Mouse (Mus musculus) hindbrain, embryonic 11.5 days (tissue): ENCODE results near the gene Ets1. TPM values are rescaled to one million over a fixed set of nuclear protein-coding genes. Genes with fewer than 3 reads are reported as not detected.

Experiments
- ATAC-seq: fragments of 200-750 bp; cut with Nextera tagmentation; 2 replicates; pipeline ENCODE4 v1.8.0; 2017; ENCODE audit warnings: mild to moderate bottlenecking, moderate TSS enrichment, moderate library complexity; ENCODE audit not compliant: low FRiP score
- DNase-seq: peaks from one replicate; pipeline ENCODE4 v3.0.0-alpha.2; 2015; ENCODE audit warnings: low spot score
- H3K27ac ChIP-seq: fragments of 300-500 bp; sonication (generic); 2 replicates; pipeline ENCODE4 v1.5.1; 2014; ENCODE audit warnings: mild to moderate bottlenecking, low read depth, low read length
- H3K27me3 ChIP-seq: fragments of 300-500 bp; sonication (generic); 2 replicates; pipeline ENCODE4 v1.6.1; 2014; ENCODE audit warnings: mild to moderate bottlenecking, low read length, moderate library complexity, mixed read lengths; ENCODE audit not compliant: control insufficient read depth, insufficient read depth
- H3K36me3 ChIP-seq: fragments of 300-500 bp; sonication (generic); 2 replicates; pipeline ENCODE4 v1.6.1; 2014; ENCODE audit warnings: mild to moderate bottlenecking, low read length, moderate library complexity, mixed read lengths; ENCODE audit not compliant: control insufficient read depth, insufficient read depth
- H3K4me1 ChIP-seq: fragments of 300-500 bp; sonication (generic); replicated peaks from 2 replicates; pipeline ENCODE4 v1.6.1; 2014; ENCODE audit warnings: low read length, mixed read lengths; ENCODE audit not compliant: control insufficient read depth, insufficient read depth
- H3K4me2 ChIP-seq: fragments of 300-500 bp; sonication (generic); replicated peaks from 2 replicates; pipeline ENCODE4 v1.6.1; 2014; ENCODE audit warnings: mild to moderate bottlenecking, low read depth, low read length
- H3K4me3 ChIP-seq: fragments of 300-500 bp; sonication (generic); 2 replicates; pipeline ENCODE4 v1.5.1; 2014; ENCODE audit warnings: low read depth, low read length
- H3K9ac ChIP-seq: fragments of 300-500 bp; sonication (generic); 2 replicates; pipeline ENCODE4 v1.6.1; 2014; ENCODE audit warnings: low read depth, low read length
- H3K9me3 ChIP-seq: fragments of 300-500 bp; sonication (generic); 2 replicates; pipeline ENCODE4 v1.6.1; 2016; ENCODE audit warnings: low read length; ENCODE audit not compliant: control insufficient read depth
- WGBS: fragments of 180-500 bp; shearing (Covaris S2); extraction: QIAGEN DNeasy Blood & Tissue Kit; methylation state at CpG from one replicate; pipeline ENCODE4 v1.1.7; 2014; 5-methylcytosine and 5-hydroxymethylcytosine counted together
- polyA plus RNA-seq: library from polyadenylated mRNA; unstranded; fragments of >200 nt; fragmentation: Nextera tagmentation; extraction: Ambion mirVana; gene quantifications from 2 replicates; pipeline ENCODE4 v1.2.1, GENCODE M21; 2014

The Ets1 gene
- polyA plus RNA-seq, 1 experiment from 2014 or later, result 24.3 TPM

DNA sequence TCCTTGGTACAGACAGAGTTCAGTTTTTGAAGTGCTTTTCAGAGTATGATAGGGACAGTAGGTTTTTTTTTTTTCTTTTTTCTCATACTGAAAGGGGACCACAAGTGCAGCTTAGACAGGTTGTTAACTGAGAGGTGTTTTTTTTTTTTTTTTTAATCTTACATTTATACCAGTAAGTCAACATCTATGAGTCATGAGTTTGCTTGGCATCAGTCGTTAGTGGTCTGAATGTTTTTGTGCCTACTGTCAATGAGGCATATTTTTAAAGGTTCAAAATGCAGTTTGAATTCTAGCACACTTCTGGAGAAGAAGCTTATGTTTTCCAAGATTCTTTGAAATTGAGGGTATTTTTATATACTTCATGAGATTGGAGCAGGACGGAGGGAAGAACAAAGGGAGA, 56.9 kb downstream of the Ets1 start:
- DNase-seq, result no peak
- no peaks in the 10 kb centered on the region for H3K4me1 ChIP-seq
- 87% methylated on average over 2 of the region's 2 CpGs for WGBS
- no peak for ATAC-seq
- H3K9ac ChIP-seq, result no peak overlapping the region
- no peaks in the 10 kb centered on the region for H3K36me3 ChIP-seq
- H3K4me2 ChIP-seq, result no peak overlapping the region
- H3K4me3 ChIP-seq, result no peak overlapping the region
- no peak overlapping the region for H3K27ac ChIP-seq
- H3K27me3 ChIP-seq, result peaks cover 76% of the 10 kb centered on the region
- no peaks in the 10 kb centered on the region for H3K9me3 ChIP-seq

DNA sequence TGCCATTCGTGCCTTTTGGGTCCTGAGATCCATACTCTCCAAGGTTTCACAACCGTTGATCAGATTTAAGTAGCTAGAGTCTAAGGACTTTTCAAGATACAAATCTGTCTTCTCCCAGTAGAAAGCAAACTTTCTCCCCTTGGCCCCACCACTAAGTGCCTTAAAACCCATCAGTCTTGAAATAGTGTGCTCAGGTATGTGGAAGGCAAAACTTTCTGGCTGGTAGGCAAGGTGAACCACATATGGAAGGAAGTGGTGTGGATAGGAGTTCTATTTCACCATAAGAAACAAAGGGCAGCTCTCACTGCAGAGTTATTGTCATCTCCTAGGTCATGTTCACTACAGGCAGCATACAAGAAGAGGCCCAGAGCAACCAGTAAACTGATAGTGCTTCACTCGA, 57.4 kb downstream of the Ets1 start:
- H3K4me3 ChIP-seq, result no peak overlapping the region
- no peaks in the 10 kb centered on the region for H3K9me3 ChIP-seq
- no peak overlapping the region for H3K4me2 ChIP-seq
- no peaks in the 10 kb centered on the region for H3K4me1 ChIP-seq
- H3K36me3 ChIP-seq, result no peaks in the 10 kb centered on the region
- no peak overlapping the region for H3K27ac ChIP-seq
- DNase-seq (no peak), ATAC-seq (no peak)
- peaks cover 72% of the 10 kb centered on the region for H3K27me3 ChIP-seq
- WGBS, result 74% methylated on average over 3 of the region's 3 CpGs
- no peak overlapping the region for H3K9ac ChIP-seq

- Histone ChIP-seq H3K9me3 (no peaks in the 10 kb centered on the region), H3K27me3 (peaks cover 66% of the 10 kb centered on the region), H3K4me3 (no peak overlapping the region), H3K4me2 (no peak overlapping the region), H3K4me1 (no peaks in the 10 kb centered on the region), H3K36me3 (no peaks in the 10 kb centered on the region), H3K27ac (no peak overlapping the region), H3K9ac (no peak overlapping the region)
- DNase-seq (no peak), ATAC-seq (no peak)
- 73% methylated on average over 12 of the region's 12 CpGs for WGBS
These were observed 58.2 kb downstream of the Ets1 start for GRCm38 (mm10) chr9:32694111-32694824.

DNA sequence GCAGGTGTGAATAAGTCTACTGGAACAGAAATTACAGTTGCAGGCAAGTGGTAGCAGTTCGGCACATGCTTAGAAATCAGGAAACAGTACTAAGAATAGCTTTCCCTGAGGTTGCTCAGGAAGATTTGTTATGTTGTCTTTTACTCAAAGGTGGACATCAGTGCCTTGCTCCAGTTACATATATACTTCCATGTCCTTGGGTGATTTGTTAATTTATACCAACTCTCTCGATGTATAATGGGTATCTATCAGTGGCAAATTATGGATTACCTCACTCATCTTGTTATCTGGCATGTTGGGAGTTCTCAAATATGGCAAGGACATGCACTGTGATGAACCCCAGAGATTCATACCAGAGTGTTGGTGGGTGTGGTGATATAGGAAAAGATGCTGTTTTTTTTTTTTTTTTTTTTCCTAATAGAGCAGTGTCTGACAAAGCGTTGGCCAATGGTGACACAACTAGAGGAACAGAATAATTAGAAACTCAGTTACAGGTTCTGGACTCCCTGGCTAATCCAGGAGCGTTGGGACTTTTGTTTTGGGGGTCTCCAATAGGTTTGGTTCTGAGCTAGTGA, 59.0 kb downstream of the Ets1 start:
- no peak for DNase-seq

DNA sequence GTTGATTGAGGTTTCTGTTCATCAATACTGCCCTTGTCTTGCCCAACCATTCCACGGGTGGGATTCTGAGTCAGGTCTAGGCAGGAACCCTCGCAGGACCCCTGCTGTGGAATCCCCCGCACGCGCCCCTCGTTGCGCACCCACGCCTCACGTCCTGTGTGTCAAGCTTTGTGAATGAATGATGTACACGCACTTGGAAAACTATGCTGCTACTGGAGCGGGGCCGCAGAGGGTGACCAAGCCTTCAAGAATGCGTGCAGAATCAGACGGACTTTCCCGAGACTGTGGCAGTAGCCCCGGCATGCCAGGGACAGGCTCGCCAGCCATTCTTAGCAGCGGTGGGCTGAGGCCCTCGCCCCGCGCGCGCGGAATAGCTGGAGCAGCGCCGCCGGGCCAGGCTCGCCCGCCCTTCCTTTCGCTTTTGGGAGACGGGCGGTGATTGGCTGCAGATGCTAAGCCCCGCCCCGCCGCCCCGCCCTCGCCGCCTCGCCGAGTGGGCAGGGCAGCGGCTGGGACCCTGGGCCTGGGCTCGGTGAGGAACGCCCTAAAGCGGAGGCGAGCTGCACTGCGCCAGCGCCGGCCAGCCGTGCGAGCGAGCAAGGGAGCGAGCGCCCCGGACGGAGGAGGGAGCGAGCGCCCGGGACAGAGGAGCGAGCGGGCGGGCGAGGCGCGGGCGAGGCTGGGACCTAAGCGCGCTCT, 59.6 kb downstream of the Ets1 start:
- Histone ChIP-seq H3K27me3 (peaks cover 54% of the 10 kb centered on the region), H3K4me2 (peak overlapping the region; percentile 54), H3K27ac (peak overlapping the region; percentile 42; the same call in 1 of the 2 replicates), H3K4me1 (no peaks in the 10 kb centered on the region), H3K9me3 (no peaks in the 10 kb centered on the region), H3K9ac (peak overlapping the region; percentile 60), H3K36me3 (no peaks in the 10 kb centered on the region), H3K4me3 (peak overlapping the region; percentile 54)
- ATAC-seq (peak; percentile 98), DNase-seq (peak; percentile 94)
- under 1% methylated on average over 67 of the region's 67 CpGs for WGBS

More for the DNA sequence above, 59.0 kb downstream of the Ets1 start:
- Histone ChIP-seq H3K9me3 (no peaks in the 10 kb centered on the region), H3K4me3 (peak overlapping the region; percentile 54), H3K4me1 (no peaks in the 10 kb centered on the region), H3K4me2 (peak overlapping the region; percentile 54), H3K9ac (no peak overlapping the region), H3K27ac (no peak overlapping the region), H3K27me3 (peaks cover 58% of the 10 kb centered on the region), H3K36me3 (no peaks in the 10 kb centered on the region)
- ATAC-seq, result no peak
- WGBS, result 57% methylated on average over 4 of the region's 4 CpGs

DNA sequence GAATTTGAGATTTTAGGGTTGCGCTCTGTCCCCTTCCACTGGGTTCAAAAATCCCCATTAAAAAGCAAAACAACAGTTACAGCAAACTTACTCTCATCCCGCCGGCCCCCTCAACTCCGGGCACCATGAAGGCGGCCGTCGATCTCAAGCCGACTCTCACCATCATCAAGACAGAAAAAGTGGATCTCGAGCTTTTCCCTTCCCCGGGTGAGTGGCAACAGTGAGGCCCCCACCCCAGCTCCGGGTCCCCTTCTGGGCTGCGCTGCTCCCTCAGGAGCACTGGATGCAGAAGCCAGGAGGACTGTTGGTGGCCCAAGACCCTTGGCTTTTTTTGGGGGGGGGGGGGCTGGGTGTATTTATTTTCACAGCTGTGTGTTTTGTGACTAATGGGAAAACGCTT, 60.2 kb downstream of the Ets1 start:
- Histone ChIP-seq H3K27ac (peak overlapping the region; percentile 42), H3K9ac (peak overlapping the region; percentile 60), H3K4me3 (peak overlapping the region; percentile 54), H3K9me3 (no peaks in the 10 kb centered on the region), H3K36me3 (no peaks in the 10 kb centered on the region), H3K4me2 (peak overlapping the region; percentile 54), H3K4me1 (no peaks in the 10 kb centered on the region), H3K27me3 (peaks cover 50% of the 10 kb centered on the region)
- WGBS, result 1% methylated on average over 13 of the region's 13 CpGs
- ATAC-seq (no peak; the same call in none of the 2 replicates), DNase-seq (no peak)

GRCm38 (mm10) chr9:32696717-32697116, 60.7 kb downstream of the Ets1 start:
- Histone ChIP-seq H3K27ac (no peak overlapping the region), H3K9ac (no peak overlapping the region), H3K4me1 (no peaks in the 10 kb centered on the region), H3K4me2 (peak overlapping the region; percentile 54), H3K4me3 (peak overlapping the region; percentile 54), H3K36me3 (no peaks in the 10 kb centered on the region), H3K9me3 (no peaks in the 10 kb centered on the region), H3K27me3 (peaks cover 45% of the 10 kb centered on the region)
- DNase-seq (peak; percentile 42), ATAC-seq (no peak)
- 9% methylated on average over 7 of the region's 7 CpGs for WGBS

- H3K9ac ChIP-seq, result no peak overlapping the region
- WGBS, result 57% methylated on average over 9 of the region's 9 CpGs
- peaks cover 37% of the 10 kb centered on the region for H3K27me3 ChIP-seq
- no peak overlapping the region for H3K27ac ChIP-seq
- H3K36me3 ChIP-seq, result no peaks in the 10 kb centered on the region
- DNase-seq (no peak), ATAC-seq (no peak)
- H3K4me3 ChIP-seq, result peak overlapping the region; percentile 54
- H3K4me2 ChIP-seq, result peak overlapping the region; percentile 54; the same call in 1 of the 2 replicates
- H3K9me3 ChIP-seq, result no peaks in the 10 kb centered on the region
- H3K4me1 ChIP-seq, result no peaks in the 10 kb centered on the region
These were observed 61.5 kb downstream of the Ets1 start for GRCm38 (mm10) chr9:32697291-32698110.
